Mouse (Mus musculus) embryonic facial prominence, embryonic 13.5 days (tissue): ENCODE results near the gene Dnase1l1. TPM values are rescaled to one million over a fixed set of nuclear protein-coding genes. Genes with fewer than 3 reads are reported as not detected.

Experiments
- ATAC-seq: fragments of 200-750 bp; cut with Nextera tagmentation; 2 replicates; pipeline ENCODE4 v1.8.0; 2017; ENCODE audit warnings: low read depth; ENCODE audit not compliant: insufficient number of reproducible peaks, insufficient read depth, low FRiP score, low TSS enrichment
- H3K27ac ChIP-seq: fragments of 300-500 bp; sonication (generic); 2 replicates; pipeline ENCODE4 v1.5.1; 2015; ENCODE audit warnings: moderate library complexity, mild to moderate bottlenecking, inconsistent platforms
- H3K27me3 ChIP-seq: fragments of 300-500 bp; sonication (generic); 2 replicates; pipeline ENCODE4 v1.6.1; 2015; ENCODE audit warnings: mild to moderate bottlenecking, inconsistent platforms
- H3K36me3 ChIP-seq: fragments of 300-500 bp; sonication (generic); 2 replicates; pipeline ENCODE4 v1.6.1; 2015; ENCODE audit warnings: mild to moderate bottlenecking, inconsistent platforms
- H3K4me1 ChIP-seq: fragments of 300-500 bp; sonication (generic); 2 replicates; pipeline ENCODE4 v1.6.1; 2015; ENCODE audit warnings: inconsistent platforms
- H3K4me2 ChIP-seq: fragments of 300-500 bp; sonication (generic); 2 replicates; pipeline ENCODE4 v1.6.1; 2015; ENCODE audit warnings: moderate library complexity, mild to moderate bottlenecking, inconsistent platforms
- H3K4me3 ChIP-seq: fragments of 300-500 bp; sonication (generic); 2 replicates; pipeline ENCODE4 v1.5.1; 2015; ENCODE audit warnings: mild to moderate bottlenecking, inconsistent platforms
- H3K9ac ChIP-seq: fragments of 300-500 bp; sonication (generic); 2 replicates; pipeline ENCODE4 v1.6.1; 2015; ENCODE audit warnings: mild to moderate bottlenecking, inconsistent platforms
- H3K9me3 ChIP-seq: fragments of 300-500 bp; sonication (generic); 2 replicates; pipeline ENCODE4 v1.6.1; 2016; ENCODE audit warnings: inconsistent platforms
- WGBS: fragments of 180-500 bp; shearing (Covaris S2); methylation state at CpG from one replicate; pipeline ENCODE4 v1.1.7; 2015; ENCODE audit warnings: mixed read lengths; 5-methylcytosine and 5-hydroxymethylcytosine counted together
- polyA plus RNA-seq: library from polyadenylated mRNA; unstranded; fragments of >200 nt; fragmentation: Nextera tagmentation; extraction: Ambion mirVana; gene quantifications from 2 replicates; pipeline ENCODE4 v1.2.1, GENCODE M21; 2015

The Dnase1l1 gene
- polyA plus RNA-seq, 1 experiment from 2014 or later: 11.3 TPM

DNA sequence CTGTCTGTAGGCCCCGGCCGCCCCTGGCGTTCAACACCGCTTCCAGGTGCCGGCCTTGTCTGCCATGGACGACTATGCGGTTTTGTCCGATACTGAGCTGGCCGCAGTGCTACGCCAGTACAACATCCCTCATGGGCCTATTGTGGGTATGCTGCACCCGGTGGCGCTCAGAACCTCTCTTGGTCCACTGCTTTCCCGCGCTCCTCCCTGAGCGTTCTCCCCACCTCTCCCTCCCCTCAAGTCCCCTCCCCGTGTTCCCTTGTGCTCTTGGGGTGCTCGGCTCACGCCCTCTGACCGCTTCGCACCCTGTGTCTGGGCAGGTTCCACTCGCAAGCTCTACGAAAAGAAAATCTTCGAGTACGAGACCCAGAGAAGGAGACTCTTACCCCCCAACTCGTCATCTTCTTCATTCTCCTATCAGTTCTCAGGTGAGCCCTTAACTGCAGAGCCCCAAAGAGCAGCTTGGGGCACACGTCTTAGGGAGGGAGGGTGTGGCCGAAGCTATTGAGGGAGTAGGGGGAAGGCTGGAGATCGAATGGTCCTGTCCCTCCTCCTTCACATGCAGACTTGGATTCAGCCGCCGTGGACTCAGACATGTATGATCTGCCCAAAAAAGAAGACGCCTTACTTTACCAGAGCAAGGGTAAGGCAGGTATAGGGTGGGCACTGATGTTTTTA lies 27.1 kb downstream of the Dnase1l1 start:
- WGBS: 30% methylated on average over 31 of the region's 31 CpGs
- Histone ChIP-seq H3K4me3 (peak overlapping the region; percentile 56), H3K36me3 (peaks cover 21% of the 10 kb centered on the region), H3K4me2 (peak overlapping the region; percentile 66), H3K4me1 (0 out of 2 replicates have a peak, but pooled peaks cover 6% of the 10 kb centered on the region), H3K9me3 (no peaks in the 10 kb centered on the region), H3K9ac (peak overlapping the region; percentile 78), H3K27ac (peak overlapping the region; percentile 90), H3K27me3 (no peaks in the 10 kb centered on the region)
- no peak; the same call in 1 of the 2 replicates for ATAC-seq

DNA sequence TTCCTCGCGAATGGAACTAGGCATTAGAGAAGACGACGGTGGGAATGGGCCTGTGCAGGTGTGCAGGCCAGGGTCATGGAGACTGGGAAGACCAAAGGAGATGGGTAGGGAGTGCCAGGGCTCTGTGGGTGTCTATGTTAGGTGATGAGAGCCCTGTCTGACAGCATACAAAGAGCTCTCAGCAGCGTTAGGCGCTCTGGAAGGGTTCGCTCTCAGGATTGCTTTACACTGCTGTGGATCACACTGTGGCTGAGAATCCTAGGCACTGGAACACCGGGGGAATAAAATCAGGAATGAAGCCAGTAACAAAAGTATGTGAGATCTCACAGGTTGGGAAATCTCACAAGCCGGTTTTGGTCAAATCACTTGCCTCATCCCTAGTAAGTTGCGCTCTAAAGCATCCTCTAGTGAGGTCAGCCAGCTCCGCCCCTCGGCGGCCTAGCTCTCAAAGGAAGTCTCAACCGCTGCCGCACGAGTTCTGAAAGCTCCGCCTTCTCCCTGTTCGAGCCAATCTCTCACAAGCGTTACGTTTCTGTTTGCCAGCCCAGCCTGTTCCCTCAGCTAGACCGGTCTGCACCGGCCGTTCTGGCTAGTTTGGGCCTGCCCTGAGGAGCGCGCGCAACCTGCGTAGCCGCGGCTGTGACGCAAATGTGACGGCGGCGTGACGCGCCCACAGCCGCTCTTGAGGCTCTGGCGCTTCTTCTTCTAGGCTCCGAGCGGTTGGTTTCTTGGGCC lies 27.8 kb downstream of the Dnase1l1 start, which contains the start of gene Emd:
Gene Emd (plus strand): TSS at position 535 of the 735 bp plus-strand sequence.
- WGBS: 25% methylated on average over 39 of the region's 39 CpGs
- Histone ChIP-seq H3K9me3 (no peaks in the 10 kb centered on the region), H3K9ac (peak within 1 kb of the TSS; percentile 78), H3K4me1 (0 out of 2 replicates have a peak, but pooled peaks cover 8% of the 10 kb centered on the region), H3K36me3 (peaks cover 21% of the 10 kb centered on the region), H3K4me3 (peak within 1 kb of the TSS; percentile 56), H3K4me2 (peak within 1 kb of the TSS; percentile 66), H3K27ac (peak within 1 kb of the TSS; percentile 90), H3K27me3 (no peaks in the 10 kb centered on the region)
- ATAC-seq: peak; percentile 95

- peak within 1 kb of the TSS; percentile 74 for H3K9ac ChIP-seq
- 0 out of 2 replicates have a peak, but pooled peaks cover 4% of the 10 kb centered on the region for H3K4me1 ChIP-seq
- ATAC-seq: no peak
- no peaks in the 10 kb centered on the region for H3K27me3 ChIP-seq
- H3K27ac ChIP-seq: peak within 1 kb of the TSS; percentile 76
- H3K36me3 ChIP-seq: no peaks in the 10 kb centered on the region
- peak within 1 kb of the TSS; percentile 44 for H3K4me3 ChIP-seq
- 28% methylated on average over 38 of the region's 38 CpGs for WGBS
- no peaks in the 10 kb centered on the region for H3K9me3 ChIP-seq
- H3K4me2 ChIP-seq: peak within 1 kb of the TSS; percentile 61
These were observed 32.5 kb downstream of the Dnase1l1 start, which contains the start of gene Flna for GRCm38 (mm10) chrX:74249615-74250014. Flna (minus strand) TSS chrX:74249820.

- no peaks in the 10 kb centered on the region for H3K36me3 ChIP-seq
- H3K27ac ChIP-seq: peak overlapping the region; percentile 76
- 14% methylated on average over 3 of the region's 3 CpGs for WGBS
- peaks cover 8% of the 10 kb centered on the region for H3K4me1 ChIP-seq
- no peaks in the 10 kb centered on the region for H3K9me3 ChIP-seq
- H3K27me3 ChIP-seq: no peaks in the 10 kb centered on the region
- H3K9ac ChIP-seq: peak overlapping the region; percentile 74; the same call in 1 of the 2 replicates
- no peak for ATAC-seq
- H3K4me2 ChIP-seq: peak overlapping the region; percentile 61
- H3K4me3 ChIP-seq: peak overlapping the region; percentile 44
These were observed 33.5 kb downstream of the Dnase1l1 start for GRCm38 (mm10) chrX:74248651-74249050.

- Histone ChIP-seq H3K36me3 (peaks cover 15% of the 10 kb centered on the region), H3K27ac (peak overlapping the region; percentile 92), H3K9me3 (no peaks in the 10 kb centered on the region), H3K4me1 (peaks cover 16% of the 10 kb centered on the region), H3K4me3 (peak overlapping the region; percentile 59), H3K27me3 (no peaks in the 10 kb centered on the region), H3K9ac (peak overlapping the region; percentile 70), H3K4me2 (peak overlapping the region; percentile 59)
- 21% methylated on average over 15 of the region's 15 CpGs for WGBS
- ATAC-seq: peak; percentile 4; the same call in 1 of the 2 replicates
These were observed 35.4 kb downstream of the Dnase1l1 start for GRCm38 (mm10) chrX:74246693-74247092.

DNA sequence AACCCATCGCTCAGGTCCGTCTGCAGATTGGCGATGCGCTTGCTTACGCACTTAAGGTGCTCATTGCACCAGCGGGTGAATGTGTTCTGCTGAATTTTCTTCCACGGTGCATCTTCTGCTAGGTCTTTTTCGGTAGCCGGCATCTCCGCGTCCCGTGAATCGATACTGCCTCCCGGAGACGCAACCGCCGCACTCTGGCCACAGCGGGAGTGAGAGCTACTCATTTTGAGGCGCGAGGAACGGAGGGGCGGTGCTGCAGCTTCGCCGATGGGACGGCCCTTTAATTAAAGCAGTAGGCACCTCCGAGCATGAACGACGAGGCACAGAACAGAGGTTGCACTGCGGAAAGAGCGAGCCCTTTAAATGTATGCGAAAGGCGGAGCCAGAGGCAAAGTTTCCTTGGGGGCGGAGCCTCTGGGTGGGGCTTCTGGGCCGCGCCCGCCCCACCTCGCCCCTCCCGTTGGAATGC lies 35.9 kb downstream of the Dnase1l1 start:
- ATAC-seq: peak; percentile 88
- Histone ChIP-seq H3K9me3 (no peaks in the 10 kb centered on the region), H3K4me1 (peaks cover 16% of the 10 kb centered on the region), H3K27ac (peak overlapping the region; percentile 93), H3K9ac (peak overlapping the region; percentile 83), H3K27me3 (no peaks in the 10 kb centered on the region), H3K4me3 (peak overlapping the region; percentile 59), H3K36me3 (peaks cover 19% of the 10 kb centered on the region), H3K4me2 (peak overlapping the region; percentile 65)
- 22% methylated on average over 35 of the region's 38 CpGs for WGBS

DNA sequence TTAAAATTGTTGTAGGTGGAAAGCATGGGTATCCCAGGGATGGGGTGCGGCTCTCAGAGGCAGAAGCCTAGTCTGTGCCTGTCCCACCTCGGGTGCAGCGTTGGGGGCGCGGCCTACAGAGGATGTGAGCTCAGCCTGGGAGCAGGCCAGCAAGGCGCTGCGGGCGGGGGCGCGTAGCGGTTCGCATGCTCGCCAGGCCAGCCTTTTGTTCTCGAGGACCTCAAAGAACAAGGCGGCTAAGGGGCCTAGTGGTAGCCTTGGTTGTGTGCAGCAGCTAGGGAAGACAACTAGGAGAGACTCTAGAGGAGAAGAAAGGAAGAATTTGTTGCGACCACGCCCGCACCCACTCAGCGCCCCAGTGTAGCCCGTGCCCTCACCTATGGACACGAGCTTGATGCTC lies 36.5 kb downstream of the Dnase1l1 start:
- Histone ChIP-seq H3K9me3 (no peaks in the 10 kb centered on the region), H3K9ac (peak overlapping the region; percentile 83), H3K4me1 (peaks cover 16% of the 10 kb centered on the region), H3K36me3 (peaks cover 25% of the 10 kb centered on the region), H3K27ac (peak overlapping the region; percentile 93), H3K4me2 (peak overlapping the region; percentile 65), H3K27me3 (no peaks in the 10 kb centered on the region), H3K4me3 (peak overlapping the region; percentile 59)
- ATAC-seq: 0 out of 2 replicates have a peak, but pooled peaks have one; percentile 18
- 28% methylated on average over 21 of the region's 21 CpGs for WGBS

DNA sequence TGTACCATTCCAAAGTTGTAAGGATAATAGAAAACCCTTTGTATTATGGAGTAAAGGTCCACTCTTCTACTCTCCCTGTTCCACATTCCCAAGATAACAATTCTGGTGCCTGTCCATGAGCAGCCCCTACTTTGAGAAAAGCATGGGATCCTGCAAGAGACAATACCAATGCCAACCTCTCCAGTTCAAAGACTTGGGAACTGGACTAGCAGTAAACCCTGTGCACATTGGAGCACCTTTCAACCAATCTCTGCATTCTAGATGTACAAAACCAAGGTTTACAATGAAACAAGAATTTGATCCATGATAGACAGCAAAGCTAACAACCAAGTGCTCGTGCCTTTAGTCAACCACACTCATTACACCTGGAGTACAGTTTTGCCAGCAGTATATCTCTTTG lies 37.0 kb downstream of the Dnase1l1 start:
- no peaks in the 10 kb centered on the region for H3K27me3 ChIP-seq
- WGBS: 23% methylated on average over 1 of the region's 1 CpGs
- peak overlapping the region; percentile 93 for H3K27ac ChIP-seq
- no peaks in the 10 kb centered on the region for H3K9me3 ChIP-seq
- peak overlapping the region; percentile 59 for H3K4me3 ChIP-seq
- H3K4me1 ChIP-seq: peaks cover 14% of the 10 kb centered on the region
- ATAC-seq: no peak
- peak overlapping the region; percentile 65 for H3K4me2 ChIP-seq
- H3K9ac ChIP-seq: peak overlapping the region; percentile 83
- peaks cover 30% of the 10 kb centered on the region for H3K36me3 ChIP-seq

GRCm38 (mm10) chrX:74244614-74245083 lies 37.5 kb downstream of the Dnase1l1 start:
- H3K9ac ChIP-seq: peak overlapping the region; percentile 83
- peak overlapping the region; percentile 93 for H3K27ac ChIP-seq
- H3K4me3 ChIP-seq: peak overlapping the region; percentile 59
- H3K4me1 ChIP-seq: peaks cover 11% of the 10 kb centered on the region
- H3K36me3 ChIP-seq: peaks cover 35% of the 10 kb centered on the region
- peak overlapping the region; percentile 65 for H3K4me2 ChIP-seq
- WGBS: 26% methylated on average over 2 of the region's 3 CpGs
- peak; percentile 59; the same call in 1 of the 2 replicates for ATAC-seq
- no peaks in the 10 kb centered on the region for H3K27me3 ChIP-seq
- H3K9me3 ChIP-seq: no peaks in the 10 kb centered on the region

DNA sequence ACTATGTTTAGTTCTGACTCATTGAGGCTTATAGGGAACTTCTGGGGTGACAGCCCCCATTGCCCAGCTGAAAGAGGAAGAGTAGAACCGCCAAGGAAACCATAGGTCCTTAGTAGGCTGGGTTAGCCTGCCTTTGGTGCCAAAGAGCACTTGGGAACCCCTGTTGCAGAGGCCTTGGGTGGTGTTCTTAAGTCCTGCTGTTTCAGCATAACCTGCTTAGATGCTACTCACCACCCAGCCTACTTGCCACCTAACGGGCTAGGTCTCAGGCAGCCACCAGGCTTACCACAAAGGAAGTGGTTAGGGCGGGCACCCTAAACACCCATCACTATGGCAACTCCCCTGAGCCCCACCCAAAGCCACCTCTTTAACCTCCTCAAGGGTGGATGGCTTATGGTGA lies 38.3 kb downstream of the Dnase1l1 start:
- Histone ChIP-seq H3K4me1 (peaks cover 11% of the 10 kb centered on the region), H3K4me3 (peak overlapping the region; percentile 59), H3K9me3 (no peaks in the 10 kb centered on the region), H3K36me3 (peaks cover 43% of the 10 kb centered on the region), H3K4me2 (peak overlapping the region; percentile 65), H3K27me3 (no peaks in the 10 kb centered on the region), H3K9ac (peak overlapping the region; percentile 61), H3K27ac (no peak overlapping the region; the same call in 1 of the 2 replicates)
- WGBS: 47% methylated on average over 3 of the region's 3 CpGs
- no peak for ATAC-seq

DNA sequence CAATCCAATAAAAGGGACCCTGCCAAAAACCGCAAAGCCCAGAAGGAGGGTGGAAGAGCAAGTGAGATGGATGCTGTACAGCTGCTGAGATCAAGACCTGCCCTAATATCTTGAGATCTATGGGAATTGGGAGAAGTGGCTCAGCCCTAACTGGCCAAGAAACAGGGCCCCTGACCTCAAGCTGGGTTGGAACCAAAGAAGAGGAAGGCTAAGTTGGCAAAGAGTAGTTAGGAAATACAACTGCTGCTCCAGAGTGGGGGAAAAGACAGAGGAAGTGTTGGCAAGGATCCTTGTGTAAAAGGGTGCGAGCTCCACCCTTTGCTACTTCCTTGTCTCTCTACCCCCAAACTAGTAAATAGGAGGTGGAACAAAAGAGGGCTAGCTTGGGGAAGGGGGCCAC lies 38.7 kb downstream of the Dnase1l1 start:
- Histone ChIP-seq H3K4me2 (peak overlapping the region; percentile 65), H3K4me3 (peak overlapping the region; percentile 59)

More for the DNA sequence above, 38.7 kb downstream of the Dnase1l1 start:
- H3K36me3 ChIP-seq: peaks cover 46% of the 10 kb centered on the region
- H3K27ac ChIP-seq: no peak overlapping the region
- H3K9ac ChIP-seq: peak overlapping the region; percentile 61
- no peaks in the 10 kb centered on the region for H3K27me3 ChIP-seq
- WGBS: 86% methylated on average over 2 of the region's 2 CpGs
- H3K4me1 ChIP-seq: peaks cover 11% of the 10 kb centered on the region
- H3K9me3 ChIP-seq: no peaks in the 10 kb centered on the region
- ATAC-seq: no peak
